Mouse (Mus musculus) activated CD4-positive, CD25-positive, alpha-beta regulatory T cell, adult 4 months (primary cell): ENCODE results near the gene Lrrn1. TPM values are rescaled to one million over a fixed set of nuclear protein-coding genes. Genes with fewer than 3 reads are reported as not detected.

Experiments
- ATAC-seq: one replicate; pipeline ENCODE4 v1.8.0; 2017
- polyA plus RNA-seq, 2 experiments: library from polyadenylated mRNA; unstranded; fragments of 100-300 nt; shearing (Covaris generic); gene quantifications; one replicate each; pipeline ENCODE4 v1.2.1; 2017

Lrrn1 gene
- polyA plus RNA-seq: not detected

DNA sequence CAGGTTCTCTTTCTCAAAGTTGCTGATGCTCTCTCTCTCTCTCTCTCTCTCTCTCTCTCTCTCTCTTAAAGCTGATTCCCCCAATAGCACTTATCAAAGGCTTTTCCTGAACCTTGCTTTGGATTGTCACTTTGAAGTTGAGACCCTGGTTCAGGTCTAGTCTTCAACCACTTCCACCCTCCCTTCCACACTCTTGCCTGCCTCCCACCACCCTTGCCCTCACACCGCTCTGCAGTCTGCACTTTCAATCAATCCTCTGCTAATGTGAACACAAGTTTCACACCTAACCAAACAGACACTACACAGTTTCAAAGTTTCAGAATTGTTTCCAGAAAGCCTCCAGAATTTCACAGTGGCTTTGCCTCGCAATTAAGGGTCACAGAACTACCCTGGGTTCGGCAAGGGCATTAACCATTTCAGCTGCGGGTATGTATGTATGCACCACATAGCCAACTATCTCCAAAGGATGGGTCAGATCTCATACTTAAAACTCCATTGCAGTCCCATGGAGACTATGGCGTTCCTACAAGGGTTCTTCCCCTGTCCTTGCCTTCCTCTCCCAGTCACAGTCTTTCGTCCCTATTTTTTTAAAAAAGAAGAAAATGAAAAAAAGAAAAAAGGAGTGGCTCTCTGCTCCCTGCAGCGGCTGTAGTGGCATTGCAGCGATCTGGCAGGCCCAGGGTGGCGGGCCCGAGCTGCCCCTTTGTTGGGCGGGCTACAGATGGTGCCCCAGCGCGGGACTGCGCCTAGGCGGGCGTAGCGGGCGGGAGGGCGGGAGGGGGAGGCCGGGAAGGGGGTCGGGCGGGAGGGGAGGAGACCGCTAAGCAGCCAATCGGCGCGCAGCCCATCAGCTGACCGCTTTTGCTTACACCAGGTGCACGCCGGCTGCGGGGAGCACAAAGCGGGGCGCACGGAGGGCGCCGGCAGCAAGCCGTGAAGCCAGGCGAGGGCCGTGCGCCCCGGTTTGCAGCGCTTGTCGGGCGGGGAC lies at the start of gene Lrrn1:
Gene Lrrn1, plus strand, starts transcription at position 892 of the 988 bp plus-strand sequence.
- no peak for ATAC-seq

DNA sequence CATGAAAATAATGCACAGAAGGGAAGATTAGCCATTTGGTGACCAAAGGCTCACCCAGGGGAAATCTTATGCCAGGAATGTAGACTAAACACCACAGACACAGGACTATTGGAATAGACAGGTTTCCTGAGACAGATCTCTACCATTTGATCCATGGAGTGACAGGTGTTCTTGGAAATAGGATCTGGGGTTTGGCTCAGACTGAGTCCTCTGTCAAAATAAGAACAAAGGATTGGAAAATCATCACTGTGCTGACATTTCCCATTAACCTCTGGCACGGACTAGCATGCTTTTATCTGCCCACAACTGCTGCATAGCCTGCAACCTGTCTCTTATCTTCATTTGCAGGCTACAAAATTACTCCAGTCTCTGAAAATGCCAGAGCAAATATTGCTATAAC lies 35.1 kb upstream of the Lrrn1 start:
- ATAC-seq: no peak

GRCm38 (mm10) chr6:107495830-107496229 lies 33.7 kb upstream of the Lrrn1 start:
- ATAC-seq: no peak

DNA sequence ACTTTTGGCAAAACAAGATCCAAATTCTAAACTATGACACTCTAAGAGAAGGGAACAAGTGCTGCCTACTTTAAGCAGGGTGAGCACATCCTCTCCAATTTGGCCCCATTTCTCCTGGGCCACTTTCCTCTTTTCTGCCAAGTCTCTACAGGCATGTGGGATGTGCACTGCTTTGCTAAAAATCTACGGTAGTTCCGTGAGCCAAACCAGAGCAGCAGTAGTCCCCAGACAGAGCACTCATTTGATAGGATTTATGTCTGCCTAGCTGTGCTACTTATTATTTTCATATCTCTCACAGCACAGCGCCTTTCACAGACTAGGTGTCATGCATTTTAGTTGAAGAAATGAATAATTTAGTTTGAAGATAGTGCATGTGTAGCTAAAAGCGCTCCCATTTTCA lies 15.9 kb upstream of the Lrrn1 start:
- no peak for ATAC-seq

GRCm38 (mm10) chr6:107523953-107524352 lies 5.6 kb upstream of the Lrrn1 start:
- no peak for ATAC-seq

DNA sequence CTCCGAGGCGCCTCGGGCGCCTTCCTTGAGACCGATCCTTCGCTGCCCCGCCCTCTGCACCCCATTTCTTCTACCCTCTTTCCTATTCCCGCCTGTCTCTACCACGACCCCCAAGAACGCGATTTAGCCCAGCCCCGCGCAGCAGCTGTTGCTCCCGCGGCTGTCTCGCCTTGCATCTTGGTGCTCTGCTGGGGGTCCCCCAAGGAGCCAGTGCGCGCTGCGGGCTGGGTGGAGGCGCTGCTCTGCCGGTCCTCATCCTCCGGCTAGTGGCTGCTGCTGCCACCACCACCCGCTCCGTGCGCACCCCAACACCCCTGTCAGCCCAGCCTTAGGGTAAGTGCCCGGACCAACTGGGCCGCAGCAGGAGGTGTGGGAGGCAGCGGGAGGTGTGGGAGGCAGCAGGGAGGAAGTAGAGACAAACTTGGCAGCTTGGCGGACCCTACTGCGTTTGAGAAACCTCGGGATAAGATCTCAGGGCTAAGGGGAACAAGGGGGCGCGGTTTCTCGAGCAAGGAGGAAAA lies 403 bp downstream of the Lrrn1 start:
- no peak for ATAC-seq

- ATAC-seq: no peak
Observed at GRCm38 (mm10) chr6:107530621-107531285, 1.2 kb downstream of the Lrrn1 start.

DNA sequence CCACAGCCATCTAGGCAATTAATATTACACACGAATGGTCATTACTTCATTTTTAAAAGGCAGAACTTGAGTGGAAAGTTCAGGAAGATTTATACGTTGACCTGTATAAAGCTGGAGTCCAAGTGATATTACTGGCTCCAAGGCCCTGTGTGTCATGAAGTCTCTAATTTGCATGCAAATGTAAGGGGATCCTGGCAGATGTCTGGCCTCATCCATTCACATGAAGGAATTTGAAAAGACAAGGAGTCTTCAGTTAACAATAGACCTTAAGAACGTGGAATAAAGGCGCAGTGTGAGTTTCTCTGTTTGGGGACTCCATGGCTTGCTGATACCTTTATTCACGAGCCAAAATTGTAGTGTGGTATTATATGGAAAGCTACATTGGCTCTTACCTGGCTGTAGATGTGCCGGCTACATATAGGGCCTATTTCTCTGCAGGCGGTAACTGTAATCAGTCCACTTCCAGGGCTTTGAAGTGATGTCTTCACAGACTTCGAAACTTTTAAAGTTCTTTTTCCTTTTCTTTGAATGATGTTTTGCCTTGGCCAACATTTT lies 2.0 kb downstream of the Lrrn1 start:
- ATAC-seq: no peak

DNA sequence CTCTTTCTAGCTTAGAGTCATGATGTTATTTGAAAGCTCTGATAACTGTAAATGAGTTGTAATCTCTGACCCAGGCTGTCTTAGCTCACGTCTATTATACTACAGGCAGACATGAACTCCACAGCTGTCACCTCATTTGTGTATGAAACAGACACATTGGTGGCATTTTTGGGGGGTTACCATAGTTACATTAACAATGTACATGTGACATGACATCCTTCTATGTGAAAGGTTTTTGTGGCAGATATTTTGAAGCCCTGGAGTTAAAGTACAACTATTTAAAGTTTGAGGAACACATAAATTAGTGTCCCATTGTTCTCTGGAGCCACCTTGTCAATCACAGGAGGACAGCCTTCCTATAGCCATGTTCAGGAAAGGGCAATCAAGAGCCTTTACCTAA lies 5.0 kb downstream of the Lrrn1 start:
- no peak for ATAC-seq

DNA sequence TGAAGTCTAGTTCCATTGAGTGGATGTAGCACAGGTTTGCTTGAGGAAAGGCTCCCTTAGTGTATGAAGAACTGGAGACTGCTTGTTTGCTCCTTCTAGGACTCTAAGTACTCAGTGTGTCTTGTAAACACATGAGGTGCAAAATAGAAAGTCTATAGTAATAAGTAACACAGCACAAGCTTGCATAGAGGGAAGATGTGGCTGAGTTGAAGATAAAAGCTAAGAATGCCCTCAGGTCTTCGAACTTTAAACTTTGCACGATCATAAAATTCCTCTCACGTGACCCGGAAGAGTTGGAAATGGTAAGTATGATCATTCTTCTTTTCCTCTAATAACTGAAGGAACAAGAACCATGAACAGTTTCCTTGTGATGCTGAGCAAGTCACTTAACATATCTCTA lies 7.1 kb downstream of the Lrrn1 start:
- ATAC-seq: no peak

- ATAC-seq: no peak
Observed at GRCm38 (mm10) chr6:107541222-107541621, 11.7 kb downstream of the Lrrn1 start.

DNA sequence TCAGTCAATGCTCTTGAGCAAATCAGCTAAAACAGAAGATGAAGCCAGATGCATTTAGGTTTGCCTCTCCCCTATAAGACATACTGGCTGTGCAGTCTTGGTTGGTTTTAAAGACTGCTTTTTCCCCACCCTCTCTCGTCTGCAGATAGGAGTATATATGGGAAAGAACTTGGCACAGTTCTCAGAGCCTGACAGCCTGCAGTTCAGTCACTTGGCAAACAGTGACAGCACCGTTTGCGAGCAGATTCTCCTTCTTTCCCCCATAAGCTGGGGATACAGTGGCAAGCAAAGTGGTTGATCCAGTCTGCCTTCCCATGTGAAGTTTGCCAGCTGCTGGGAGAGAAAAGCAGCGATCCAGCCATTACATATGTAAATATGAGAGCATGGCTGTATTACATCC lies 12.3 kb downstream of the Lrrn1 start:
- no peak for ATAC-seq

DNA sequence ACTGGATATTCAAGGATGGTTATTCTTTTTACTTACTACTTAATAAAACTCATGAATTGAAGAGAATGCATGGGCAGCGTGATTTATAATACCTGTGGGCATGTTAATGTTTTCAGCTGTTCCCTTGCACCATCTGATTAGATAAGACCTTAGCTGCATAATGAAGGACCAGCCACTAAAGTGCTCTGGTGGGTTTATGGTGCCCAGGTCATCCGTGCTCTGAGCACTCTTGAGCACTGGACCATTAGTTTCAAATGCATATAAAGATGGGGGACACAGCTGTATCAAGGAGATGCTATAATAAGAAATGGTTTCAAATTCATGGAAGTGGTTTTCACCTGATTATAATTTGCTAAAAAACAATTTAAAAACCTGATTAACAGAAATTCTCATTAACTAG lies 16.7 kb downstream of the Lrrn1 start:
- ATAC-seq: no peak

- no peak for ATAC-seq
Observed at GRCm38 (mm10) chr6:107552511-107552910, 22.9 kb downstream of the Lrrn1 start.

GRCm38 (mm10) chr6:107555364-107555763 lies 25.8 kb downstream of the Lrrn1 start:
- no peak for ATAC-seq

- ATAC-seq: no peak
Observed at GRCm38 (mm10) chr6:107556996-107557395, 27.4 kb downstream of the Lrrn1 start.

GRCm38 (mm10) chr6:107557806-107558205 lies 28.2 kb downstream of the Lrrn1 start:
- ATAC-seq: no peak

DNA sequence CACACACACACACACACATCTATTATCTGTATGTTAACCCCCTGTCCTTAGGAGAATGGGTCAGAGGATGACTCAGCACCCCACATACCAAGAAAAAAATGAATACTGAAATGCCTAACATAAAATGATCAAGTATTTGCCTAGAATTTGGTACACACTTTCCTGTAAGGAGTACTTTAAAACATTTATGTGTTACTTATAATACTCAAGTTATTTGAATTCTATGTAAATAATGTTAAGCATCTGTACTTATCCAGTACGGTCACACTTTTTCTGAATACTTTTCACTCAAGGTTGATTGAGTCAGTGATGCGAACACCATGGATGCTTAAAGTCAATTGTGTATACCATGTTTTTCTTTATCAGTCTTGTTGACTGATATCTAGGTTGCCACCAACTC lies 32.7 kb downstream of the Lrrn1 start:
- ATAC-seq: no peak

GRCm38 (mm10) chr6:107566944-107567634 lies 37.5 kb downstream of the Lrrn1 start:
- ATAC-seq: no peak

DNA sequence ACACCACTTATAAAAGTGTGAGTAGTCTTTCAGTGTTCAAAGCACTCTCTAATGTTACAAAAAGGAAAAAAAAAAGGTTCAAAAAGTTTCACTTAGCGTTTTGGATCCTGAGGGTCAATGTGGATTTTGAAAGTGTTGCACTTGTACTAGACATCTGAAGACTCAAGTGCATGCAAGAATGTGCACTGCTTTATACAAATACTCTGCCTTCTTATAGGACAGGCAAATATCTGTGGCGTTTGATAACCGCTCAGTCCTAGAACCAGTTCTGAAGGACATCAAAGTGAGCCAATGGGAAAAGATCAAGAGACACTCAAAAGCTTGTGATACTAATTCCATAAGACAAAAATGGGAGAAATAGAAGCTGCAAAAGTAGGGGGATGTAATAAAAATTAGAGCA lies 45.0 kb downstream of the Lrrn1 start:
- ATAC-seq: no peak

DNA sequence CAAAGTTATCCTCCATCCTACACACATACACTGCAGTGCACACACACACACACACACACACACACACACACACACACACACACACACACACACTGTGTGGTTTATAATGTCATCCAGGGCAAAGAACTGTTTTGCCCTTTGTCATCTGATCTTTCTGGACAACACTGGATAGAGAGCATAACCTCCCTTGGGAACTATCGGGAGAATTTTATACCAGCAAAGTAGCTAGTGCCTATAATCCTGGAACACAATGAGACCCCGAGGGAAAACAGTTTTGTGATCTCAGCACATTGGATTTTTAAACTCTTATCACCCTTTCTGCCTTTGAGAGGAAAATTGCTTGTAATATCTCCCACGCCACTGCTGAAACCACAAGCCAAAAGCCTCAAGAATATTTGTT lies 45.8 kb downstream of the Lrrn1 start:
- ATAC-seq: no peak

GRCm38 (mm10) chr6:107577309-107577708 lies 47.7 kb downstream of the Lrrn1 start:
- ATAC-seq: no peak
